Mouse (Mus musculus) limb, embryonic 14.5 days (tissue): ENCODE measurements at regions not wholly inside any gene's neighbourhood (a gene's known extent, or its start where the extent isn't known, plus 50 kb on each side); places are given as distances from the start of the nearest gene placed in this dataset.

Experiments
- ATAC-seq: fragments of 200-750 bp; cut with Nextera tagmentation; 2 replicates; pipeline ENCODE4 v1.8.0; 2017; ENCODE audit warnings: low read depth, moderate number of reproducible peaks, moderate TSS enrichment; ENCODE audit not compliant: low FRiP score
- DNase-seq: peaks from one replicate; pipeline ENCODE4 v3.0.0-alpha.2; 2015; ENCODE audit warnings: low spot score
- H3K27ac ChIP-seq: fragments of 300-500 bp; sonication (generic); replicated peaks from 2 replicates; pipeline ENCODE4 v1.5.1; 2014; ENCODE audit warnings: low read depth, mild to moderate bottlenecking, low read length, moderate library complexity, mixed read lengths
- H3K27me3 ChIP-seq: fragments of 300-500 bp; sonication (generic); 2 replicates; pipeline ENCODE4 v1.6.1; 2014; ENCODE audit warnings: low read length, mixed read lengths; ENCODE audit not compliant: control insufficient read depth, insufficient read depth
- H3K36me3 ChIP-seq: fragments of 300-500 bp; sonication (generic); 2 replicates; pipeline ENCODE4 v1.6.1; 2014; ENCODE audit warnings: mild to moderate bottlenecking, low read length, moderate library complexity, mixed read lengths; ENCODE audit not compliant: control insufficient read depth, insufficient read depth
- H3K4me1 ChIP-seq: fragments of 300-500 bp; sonication (generic); 2 replicates; pipeline ENCODE4 v1.6.1; 2014; ENCODE audit warnings: antibody characterized with exemption, low read length, mixed read lengths; ENCODE audit not compliant: control insufficient read depth, insufficient read depth
- H3K4me2 ChIP-seq: fragments of 300-500 bp; sonication (generic); replicated peaks from 2 replicates; pipeline ENCODE4 v1.6.1; 2014; ENCODE audit warnings: low read depth, mild to moderate bottlenecking, low read length, moderate library complexity; ENCODE audit not compliant: severe bottlenecking
- H3K4me3 ChIP-seq: fragments of 300-500 bp; sonication (generic); replicated peaks from 2 replicates; pipeline ENCODE4 v1.5.1; 2014; ENCODE audit warnings: low read length
- H3K9ac ChIP-seq: fragments of 300-500 bp; sonication (generic); 2 replicates; pipeline ENCODE4 v1.6.1; 2014; ENCODE audit warnings: mild to moderate bottlenecking, low read depth, low read length, moderate library complexity; ENCODE audit not compliant: severe bottlenecking
- H3K9me3 ChIP-seq: fragments of 300-500 bp; sonication (generic); 2 replicates; pipeline ENCODE4 v1.6.1; 2016; ENCODE audit warnings: low read length; ENCODE audit not compliant: control insufficient read depth
- POLR2A ChIP-seq: fragments of 200-500 bp; IDR thresholded peaks from 2 replicates; pipeline ENCODE4 v1.8.0; 2012; ENCODE audit warnings: inconsistent platforms, mild to moderate bottlenecking, moderate library complexity, borderline replicate concordance; ENCODE audit not compliant: insufficient read depth, insufficient read length; ENCODE audit errors: extremely low read depth
- WGBS: fragments of 180-500 bp; shearing (Covaris S2); extraction: QIAGEN DNeasy Blood & Tissue Kit; methylation state at CpG from one replicate; pipeline ENCODE4 v1.1.7; 2014; 5-methylcytosine and 5-hydroxymethylcytosine counted together

DNA sequence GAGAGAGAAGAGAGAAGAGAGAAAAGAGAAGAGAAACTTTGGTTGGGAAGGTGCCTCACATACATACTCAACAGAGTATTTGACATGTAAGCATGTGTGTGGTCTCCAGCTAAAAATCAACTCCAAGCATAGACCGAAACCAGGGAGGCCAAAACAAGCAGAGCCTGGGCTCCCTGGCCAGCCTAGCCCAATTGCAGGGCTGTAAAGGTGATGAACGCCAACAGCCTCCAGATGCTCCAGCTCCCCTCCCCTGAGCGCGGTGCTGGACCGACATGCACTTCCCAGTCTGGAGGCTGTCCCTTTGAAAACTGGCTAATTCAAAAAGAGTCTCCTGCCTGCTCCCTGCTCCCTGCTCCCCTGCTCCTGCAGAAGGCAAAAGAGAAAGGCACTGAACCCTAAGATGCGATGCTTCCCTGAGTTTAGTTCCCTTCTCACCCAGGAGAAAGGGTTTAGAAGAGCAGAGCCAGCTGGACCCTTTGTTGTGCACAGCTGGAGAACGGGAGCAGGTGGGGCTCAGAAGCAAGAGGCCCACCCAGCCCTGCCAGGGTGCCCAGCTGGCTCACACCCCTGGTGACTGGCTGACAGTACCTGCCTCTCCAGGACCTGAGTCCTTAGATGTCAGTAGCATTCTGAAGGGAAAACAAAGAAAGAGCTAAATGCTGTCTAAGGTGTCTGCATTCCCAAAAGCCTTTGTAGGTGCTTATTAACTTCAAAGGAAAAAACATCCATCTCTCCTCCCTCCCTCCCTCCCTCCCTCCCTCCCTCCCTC is 255.2 kb upstream of the Arid1b start:
- no peak overlapping the region for H3K27ac ChIP-seq

DNA sequence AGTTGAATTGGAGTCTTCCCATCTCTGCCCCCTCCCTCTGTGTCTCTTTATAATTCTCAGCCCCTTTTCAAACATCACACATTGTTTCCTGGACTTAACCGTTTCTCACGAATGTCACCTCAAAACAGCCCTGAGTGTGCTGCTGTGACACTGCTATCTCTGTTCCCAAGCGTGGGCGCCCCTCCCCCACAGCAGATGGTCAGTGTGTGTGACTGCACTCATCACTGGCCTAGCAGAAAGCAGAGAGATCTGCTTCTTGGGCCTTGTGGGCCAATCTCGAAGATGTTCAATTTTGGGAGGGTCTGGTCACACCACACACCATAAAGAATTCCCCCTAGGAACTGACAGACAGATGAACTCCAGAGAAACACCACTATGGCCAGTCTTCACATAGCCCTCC is 253.3 kb upstream of the Arid1b start:
- Histone ChIP-seq H3K9ac (no peak overlapping the region), H3K4me1 (peaks cover 4% of the 10 kb centered on the region; the same call in 1 of the 2 replicates), H3K9me3 (no peaks in the 10 kb centered on the region), H3K4me3 (no peak overlapping the region), H3K36me3 (no peaks in the 10 kb centered on the region), H3K4me2 (no peak overlapping the region), H3K27me3 (no peaks in the 10 kb centered on the region), H3K27ac (no peak overlapping the region)
- no peak for ATAC-seq
- WGBS = 30% methylated on average over 5 of the region's 5 CpGs
- no peak for TF ChIP-seq POLR2A
- no peak for DNase-seq

More for the DNA sequence above, 255.2 kb upstream of the Arid1b start:
- Histone ChIP-seq H3K4me2 (no peak overlapping the region), H3K4me1 (peaks cover 4% of the 10 kb centered on the region; the same call in 1 of the 2 replicates), H3K9me3 (no peaks in the 10 kb centered on the region), H3K36me3 (no peaks in the 10 kb centered on the region), H3K9ac (no peak overlapping the region), H3K4me3 (no peak overlapping the region), H3K27me3 (no peaks in the 10 kb centered on the region)
- DNase-seq (no peak), ATAC-seq (no peak)
- no peak for TF ChIP-seq POLR2A
- 1% methylated on average over 7 of the region's 7 CpGs for WGBS

DNA sequence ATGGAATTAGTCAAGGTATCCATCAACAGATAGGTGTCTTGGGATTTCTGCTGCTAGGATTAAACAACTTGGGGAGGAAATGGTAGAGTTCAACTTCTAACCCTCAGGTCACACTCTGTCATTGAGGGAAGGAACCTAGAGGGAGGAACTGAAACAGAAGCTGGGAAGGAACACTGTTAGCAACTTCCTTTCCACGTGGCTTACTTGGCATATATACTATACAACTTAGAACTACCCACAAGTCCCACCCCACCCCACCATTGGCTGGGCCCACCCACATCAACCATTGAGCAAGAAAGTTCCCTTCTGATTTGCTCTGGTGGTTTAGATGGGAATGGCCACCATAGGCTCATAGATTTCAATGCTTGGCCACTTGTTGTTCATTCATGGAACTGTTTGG is 251.8 kb upstream of the Arid1b start:
- Histone ChIP-seq H3K4me3 (no peak overlapping the region), H3K4me1 (peaks cover 4% of the 10 kb centered on the region; the same call in 1 of the 2 replicates), H3K9ac (no peak overlapping the region), H3K27ac (no peak overlapping the region), H3K9me3 (no peaks in the 10 kb centered on the region), H3K4me2 (no peak overlapping the region), H3K36me3 (no peaks in the 10 kb centered on the region), H3K27me3 (no peaks in the 10 kb centered on the region)
- no peak for ATAC-seq
- WGBS = 61% methylated on average over 1 of the region's 1 CpGs
- no peak for TF ChIP-seq POLR2A
- no peak for DNase-seq

- TF ChIP-seq POLR2A = no peak
- no peak overlapping the region for H3K27ac ChIP-seq
- H3K9ac ChIP-seq = no peak overlapping the region
- no peak overlapping the region for H3K4me2 ChIP-seq
- H3K27me3 ChIP-seq = no peaks in the 10 kb centered on the region
- no peaks in the 10 kb centered on the region for H3K9me3 ChIP-seq
- no peak overlapping the region for H3K4me3 ChIP-seq
- WGBS = 91% methylated on average over 6 of the region's 6 CpGs
- no peaks in the 10 kb centered on the region for H3K36me3 ChIP-seq
- no peaks in the 10 kb centered on the region for H3K4me1 ChIP-seq
- DNase-seq (no peak), ATAC-seq (no peak)
Observed at GRCm38 (mm10) chr17:4762956-4763355, 231.2 kb upstream of the Arid1b start.

GRCm38 (mm10) chr17:4765723-4766122 is 228.4 kb upstream of the Arid1b start:
- Histone ChIP-seq H3K9me3 (no peaks in the 10 kb centered on the region), H3K4me3 (no peak overlapping the region), H3K4me2 (no peak overlapping the region), H3K9ac (no peak overlapping the region), H3K27me3 (no peaks in the 10 kb centered on the region), H3K36me3 (no peaks in the 10 kb centered on the region), H3K27ac (no peak overlapping the region), H3K4me1 (no peaks in the 10 kb centered on the region)
- no peak for TF ChIP-seq POLR2A
- 74% methylated on average over 5 of the region's 5 CpGs for WGBS
- ATAC-seq (no peak), DNase-seq (no peak)
